Mouse (Mus musculus): ENCODE data around the gene Ccnh.
"Not testable (repeated sequence)": the region's sequence is repeated elsewhere in the genome, so short reads cannot be mapped to it uniquely, and the experiment has no call there.

Ccnh gene

GRCm38 (mm10) chr13:85188903-85189643 lies at the start of gene Ccnh:
Ccnh (plus strand) TSS chr13:85189408.
- peak; percentile 88 for DNase-seq (ENCODE audit: low read depth, low spot score)

GRCm38 (mm10) chr13:85143361-85143760 lies 45.8 kb upstream of the Ccnh start:
- DNase-seq (ENCODE audit: low read depth, low spot score) = not testable (repeated sequence)

- DNase-seq (ENCODE audit: low read depth, low spot score) = no peak
These were observed 42.7 kb upstream of the Ccnh start for GRCm38 (mm10) chr13:85146471-85146870.

GRCm38 (mm10) chr13:85154746-85155145 lies 34.5 kb upstream of the Ccnh start:
- DNase-seq (ENCODE audit: low read depth, low spot score) = no peak

- no peak for DNase-seq (ENCODE audit: low read depth, low spot score)
These were observed 29.2 kb upstream of the Ccnh start for GRCm38 (mm10) chr13:85159971-85160370.

- DNase-seq (ENCODE audit: low read depth, low spot score) = no peak
These were observed 24.6 kb upstream of the Ccnh start for GRCm38 (mm10) chr13:85164512-85165124.

- DNase-seq (ENCODE audit: low read depth, low spot score) = peak; percentile 4
These were observed 475 bp downstream of the Ccnh start for GRCm38 (mm10) chr13:85189644-85190121.

GRCm38 (mm10) chr13:85191253-85191652 lies 2.0 kb downstream of the Ccnh start:
- DNase-seq (ENCODE audit: low read depth, low spot score) = no peak

GRCm38 (mm10) chr13:85207493-85207892 lies 18.3 kb downstream of the Ccnh start:
- no peak for DNase-seq (ENCODE audit: low read depth, low spot score)

GRCm38 (mm10) chr13:85208656-85209055 lies 19.4 kb downstream of the Ccnh start:
- no peak for DNase-seq (ENCODE audit: low read depth, low spot score)

- no peak for DNase-seq (ENCODE audit: low read depth, low spot score)
These were observed 21.1 kb downstream of the Ccnh start for GRCm38 (mm10) chr13:85210353-85210752.

- no peak for DNase-seq (ENCODE audit: low read depth, low spot score)
These were observed 29.4 kb downstream of the Ccnh start for GRCm38 (mm10) chr13:85218656-85219055.

GRCm38 (mm10) chr13:85238760-85239159 lies 49.6 kb downstream of the Ccnh start:
- no peak for DNase-seq (ENCODE audit: low read depth, low spot score)
